Mouse (Mus musculus) hindbrain, embryonic 12.5 days (tissue): ENCODE measurements at regions not wholly inside any gene's neighbourhood (a gene's known extent, or its start where the extent isn't known, plus 50 kb on each side); places are given as distances from the start of the nearest gene placed in this dataset. TPM values are rescaled to one million over a fixed set of nuclear protein-coding genes. Genes with fewer than 3 reads are reported as not detected.
"Not testable (repeated sequence)": the region's sequence is repeated elsewhere in the genome, so short reads cannot be mapped to it uniquely, and the experiment has no call there.

Experiments
- ATAC-seq: fragments of 200-750 bp; cut with Nextera tagmentation; 2 replicates; pipeline ENCODE4 v1.8.0; 2017; ENCODE audit warnings: moderate TSS enrichment; ENCODE audit not compliant: low FRiP score
- H3K27ac ChIP-seq: fragments of 300-500 bp; sonication (generic); 2 replicates; pipeline ENCODE4 v1.5.1; 2016; ENCODE audit warnings: mild to moderate bottlenecking
- H3K27me3 ChIP-seq: fragments of 300-500 bp; sonication (generic); 2 replicates; pipeline ENCODE4 v1.6.1; 2016; ENCODE audit warnings: mild to moderate bottlenecking
- H3K36me3 ChIP-seq: fragments of 300-500 bp; sonication (generic); 2 replicates; pipeline ENCODE4 v1.6.1; 2016; ENCODE audit warnings: mild to moderate bottlenecking
- H3K4me1 ChIP-seq: fragments of 300-500 bp; sonication (generic); 2 replicates; pipeline ENCODE4 v1.6.1; 2016
- H3K4me2 ChIP-seq: fragments of 300-500 bp; sonication (generic); replicated peaks from 2 replicates; pipeline ENCODE4 v1.6.1; 2016; ENCODE audit warnings: mild to moderate bottlenecking
- H3K4me3 ChIP-seq: fragments of 300-500 bp; sonication (generic); 2 replicates; pipeline ENCODE4 v1.5.1; 2016; ENCODE audit warnings: mild to moderate bottlenecking
- H3K9ac ChIP-seq: fragments of 300-500 bp; sonication (generic); 2 replicates; pipeline ENCODE4 v1.6.1; 2016; ENCODE audit warnings: mild to moderate bottlenecking, moderate library complexity
- H3K9me3 ChIP-seq: fragments of 300-500 bp; sonication (generic); replicated peaks from 2 replicates; pipeline ENCODE4 v1.6.1; 2016; ENCODE audit warnings: mild to moderate bottlenecking
- WGBS: fragments of 180-500 bp; shearing (Covaris S2); methylation state at CpG from one replicate; pipeline ENCODE4 v1.1.7; 2016; 5-methylcytosine and 5-hydroxymethylcytosine counted together
- microRNA-seq: library from miRNA; unstranded; fragments of <30 nt; microRNA quantifications from one replicate; pipeline ENCODE4, GENCODE M21; 2017

GRCm38 (mm10) chrX:93070290-93070611 is 216.0 kb upstream of the Arx start:
- ATAC-seq, result 0 out of 2 replicates have a peak, but pooled peaks have one; percentile 16
- no peaks in the 10 kb centered on the region for H3K9me3 ChIP-seq
- H3K27me3 ChIP-seq, result no peaks in the 10 kb centered on the region
- no peak overlapping the region for H3K4me2 ChIP-seq
- H3K4me1 ChIP-seq, result no peaks in the 10 kb centered on the region
- no peak overlapping the region for H3K9ac ChIP-seq
- H3K27ac ChIP-seq, result no peak overlapping the region
- no peak overlapping the region for H3K4me3 ChIP-seq
- 56% methylated on average over 5 of the region's 5 CpGs for WGBS
- no peaks in the 10 kb centered on the region for H3K36me3 ChIP-seq

DNA sequence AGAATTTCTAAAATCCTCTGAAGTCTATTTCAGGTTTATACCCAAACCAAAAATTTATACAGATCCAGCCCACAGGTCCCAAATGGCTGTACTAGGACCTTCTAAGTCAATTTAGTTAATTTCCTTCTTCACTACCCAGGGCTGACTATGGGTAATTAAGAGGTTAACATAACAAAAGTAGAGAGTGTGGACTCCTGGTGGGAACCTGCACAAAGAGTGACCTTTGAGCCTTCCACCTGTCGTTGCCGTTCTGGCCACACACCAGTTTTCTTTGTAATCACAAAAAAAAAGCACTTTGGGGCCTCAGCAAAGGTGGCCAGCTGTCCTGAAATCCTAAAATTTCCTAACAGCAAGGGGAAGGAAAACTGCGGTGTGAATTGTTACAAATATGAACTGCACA is 197.3 kb upstream of the Arx start:
- Histone ChIP-seq H3K36me3 (no peaks in the 10 kb centered on the region), H3K9me3 (no peaks in the 10 kb centered on the region), H3K4me2 (no peak overlapping the region), H3K4me3 (no peak overlapping the region), H3K4me1 (no peaks in the 10 kb centered on the region), H3K27ac (no peak overlapping the region), H3K9ac (no peak overlapping the region), H3K27me3 (no peaks in the 10 kb centered on the region)
- no peak for ATAC-seq
- WGBS, result 34% methylated on average over 3 of the region's 3 CpGs

- WGBS, result 50% methylated on average over 2 of the region's 2 CpGs
- H3K27me3 ChIP-seq, result no peaks in the 10 kb centered on the region
Observed at GRCm38 (mm10) chrX:93097551-93097950, 188.7 kb upstream of the Arx start.

GRCm38 (mm10) chrX:93107930-93108567 is 178.2 kb upstream of the Arx start:
- H3K9me3 ChIP-seq, result no peaks in the 10 kb centered on the region
- no peak overlapping the region for H3K27ac ChIP-seq
- WGBS, result 59% methylated on average over 4 of the region's 4 CpGs
- ATAC-seq, result no peak
- H3K4me1 ChIP-seq, result no peaks in the 10 kb centered on the region
- H3K9ac ChIP-seq, result no peak overlapping the region
- no peaks in the 10 kb centered on the region for H3K36me3 ChIP-seq
- no peaks in the 10 kb centered on the region for H3K27me3 ChIP-seq
- H3K4me2 ChIP-seq, result no peak overlapping the region
- H3K4me3 ChIP-seq, result no peak overlapping the region

More at GRCm38 (mm10) chrX:93097551-93097950, 188.7 kb upstream of the Arx start:
- ATAC-seq, result no peak
- no peaks in the 10 kb centered on the region for H3K9me3 ChIP-seq
- no peak overlapping the region for H3K4me2 ChIP-seq
- no peak overlapping the region for H3K4me3 ChIP-seq
- H3K36me3 ChIP-seq, result no peaks in the 10 kb centered on the region
- H3K9ac ChIP-seq, result no peak overlapping the region
- no peak overlapping the region for H3K27ac ChIP-seq
- H3K4me1 ChIP-seq, result no peaks in the 10 kb centered on the region

DNA sequence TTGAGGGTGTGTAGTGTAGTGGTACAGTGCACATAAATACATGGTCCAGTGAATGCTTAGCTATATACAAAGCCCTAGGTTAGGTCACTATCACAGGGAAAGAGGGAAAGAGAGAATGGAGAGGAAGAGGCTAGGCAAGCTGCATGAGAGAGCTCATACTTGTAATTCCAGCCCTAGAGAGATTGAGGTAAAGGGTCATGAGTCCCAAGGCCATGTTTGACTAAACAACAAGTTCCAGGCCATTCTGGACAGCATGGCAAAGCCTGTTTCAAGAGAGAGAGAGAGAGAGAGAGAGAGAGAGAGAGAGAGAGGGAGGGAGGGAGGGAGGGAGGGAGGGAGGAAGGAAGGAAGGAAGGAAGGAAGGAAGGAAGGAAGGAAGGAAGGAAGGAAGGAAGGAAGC is 131.9 kb upstream of the Arx start:
- not testable (repeated sequence) for H3K27ac ChIP-seq, ATAC-seq

DNA sequence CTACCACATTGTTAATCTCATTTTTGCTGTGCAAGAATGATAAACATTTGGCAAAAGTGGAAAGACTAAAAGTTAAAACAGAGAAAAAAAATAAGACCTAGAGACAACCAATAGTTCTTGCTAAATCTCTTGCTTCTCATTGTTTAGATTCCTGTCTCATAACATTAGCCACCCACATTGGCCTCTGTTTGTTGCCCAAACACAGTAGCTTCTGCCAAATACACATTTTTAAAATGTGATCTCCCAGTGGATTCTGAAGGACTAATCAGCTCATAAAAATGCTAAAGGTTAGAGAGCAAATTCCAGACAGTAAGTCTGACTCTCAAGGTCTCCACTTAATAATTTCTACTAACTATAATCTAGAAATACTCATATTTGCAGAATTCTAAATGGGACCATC is 127.1 kb upstream of the Arx start:
- Histone ChIP-seq H3K4me1 (no peaks in the 10 kb centered on the region), H3K9ac (no peak overlapping the region)

More for the DNA sequence above, 131.9 kb upstream of the Arx start:
- H3K9ac ChIP-seq, H3K27me3 ChIP-seq, H3K4me3 ChIP-seq, H3K9me3 ChIP-seq, H3K4me1 ChIP-seq, H3K36me3 ChIP-seq, H3K4me2 ChIP-seq: not testable (repeated sequence)

DNA sequence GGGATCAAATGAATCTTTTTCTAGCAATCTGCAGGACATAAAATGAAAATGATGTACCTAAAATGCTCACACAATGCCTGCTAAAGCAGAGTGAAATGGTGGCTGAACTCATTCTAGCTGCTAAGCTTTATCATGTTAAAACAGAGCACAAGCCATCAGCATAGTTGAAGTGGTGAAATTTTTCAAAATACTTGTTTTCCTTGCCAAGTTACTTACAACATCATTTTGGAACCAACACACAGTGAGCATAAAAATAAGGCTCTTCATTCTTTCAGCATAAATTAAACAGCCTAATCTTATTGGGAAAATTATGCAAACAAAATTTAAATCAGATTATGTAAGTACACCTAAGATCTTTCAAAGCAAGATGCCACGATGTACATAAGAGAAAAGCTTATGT is 125.3 kb upstream of the Arx start:
- Histone ChIP-seq H3K4me3 (no peak overlapping the region), H3K27me3 (no peaks in the 10 kb centered on the region), H3K27ac (no peak overlapping the region), H3K36me3 (no peaks in the 10 kb centered on the region), H3K4me2 (no peak overlapping the region), H3K9ac (no peak overlapping the region), H3K4me1 (no peaks in the 10 kb centered on the region), H3K9me3 (no peaks in the 10 kb centered on the region)
- no peak for ATAC-seq
- WGBS, result 67% methylated on average over 1 of the region's 1 CpGs

More for the DNA sequence above, 127.1 kb upstream of the Arx start:
- ATAC-seq, result no peak
- no peak overlapping the region for H3K4me2 ChIP-seq
- no peaks in the 10 kb centered on the region for H3K9me3 ChIP-seq
- no peaks in the 10 kb centered on the region for H3K36me3 ChIP-seq
- H3K27me3 ChIP-seq, result no peaks in the 10 kb centered on the region
- no peak overlapping the region for H3K4me3 ChIP-seq
- H3K27ac ChIP-seq, result no peak overlapping the region

Small RNA genes in the stretch of these regions (microRNA-seq; reads per million reads assigned to microRNA genes)
- gene Gm24973, result not detected
